Comparison of ENCODE assay signal across 17 mouse cellular contexts in genomic region chr11:109144236-109144635, GRCm38 (mm10). TPM values are rescaled to one million over a fixed set of nuclear protein-coding genes. Genes with fewer than 3 reads are reported as not detected.
DNase-seq lines count a peak whose midpoint lies in the region; ATAC-seq lines count a peak whose summit lies in the region.
"Had no signal": no experiment of that assay in that cellular context is flagged by ENCODE, and none has a peak within 500 bp of the region (broad histone marks: within the 10 kb centered on the region; RNA-seq: fewer than 3 reads in every experiment).

E030025P04Rik (minus strand) TSS chr11:109144369.

- 0 out of 2 replicates have a peak, but pooled peaks cover 3% of the 10 kb centered on the region for H3K27me3 ChIP-seq in heart, embryonic 12.5 days (replicated peaks)
- H3K27me3 ChIP-seq in neural tube, embryonic 15.5 days (replicated peaks): no peaks in the 10 kb centered on the region
- no peaks in the 10 kb centered on the region for H3K27me3 ChIP-seq in lung, embryonic 16.5 days (ENCODE audit: control insufficient read depth, insufficient read depth, low read depth, low read length)
- no peaks in the 10 kb centered on the region for H3K27me3 ChIP-seq in stomach, embryonic 16.5 days (ENCODE audit: control insufficient read depth, insufficient read depth, low read length)
- H3K27me3 ChIP-seq: hindbrain, embryonic 15.5 days; neural tube, embryonic 13.5 days had no signal

- H3K27ac ChIP-seq in heart, embryonic 12.5 days (ENCODE audit: poor library complexity, severe bottlenecking): no peak within 1 kb of the TSS
- peak within 1 kb of the TSS; percentile 14; the same call in 1 of the 2 replicates for H3K27ac ChIP-seq in neural tube, embryonic 15.5 days (replicated peaks)
- H3K27ac ChIP-seq in lung, embryonic 16.5 days (ENCODE audit: low read length): peak within 1 kb of the TSS; percentile 43
- no peak within 1 kb of the TSS for H3K27ac ChIP-seq in stomach, embryonic 16.5 days (ENCODE audit: low read length)
- H3K27ac ChIP-seq: hindbrain, embryonic 15.5 days; kidney, postnatal 0 days; neural tube, embryonic 13.5 days had no signal

- no peak within 1 kb of the TSS for H3K9ac ChIP-seq in heart, embryonic 12.5 days
- H3K9ac ChIP-seq in neural tube, embryonic 15.5 days (replicated peaks): no peak within 1 kb of the TSS
- H3K9ac ChIP-seq in lung, embryonic 16.5 days (ENCODE audit: low read length): no peak within 1 kb of the TSS
- H3K9ac ChIP-seq in stomach, embryonic 16.5 days (ENCODE audit: low read length): no peak within 1 kb of the TSS
- H3K9ac ChIP-seq: hindbrain, embryonic 15.5 days; neural tube, embryonic 13.5 days had no signal

- H3K4me2 ChIP-seq in heart, embryonic 12.5 days: no peak within 1 kb of the TSS
- H3K4me2 ChIP-seq in neural tube, embryonic 15.5 days: no peak within 1 kb of the TSS
- no peak within 1 kb of the TSS for H3K4me2 ChIP-seq in lung, embryonic 16.5 days (ENCODE audit: low read depth, low read length)
- H3K4me2 ChIP-seq in stomach, embryonic 16.5 days (ENCODE audit: low read depth, low read length): no peak within 1 kb of the TSS
- H3K4me2 ChIP-seq: hindbrain, embryonic 15.5 days; neural tube, embryonic 13.5 days had no signal

- H3K9me3 ChIP-seq in heart, embryonic 12.5 days (replicated peaks): no peaks in the 10 kb centered on the region
- no peaks in the 10 kb centered on the region for H3K9me3 ChIP-seq in neural tube, embryonic 15.5 days (replicated peaks)
- H3K9me3 ChIP-seq in lung, embryonic 16.5 days (ENCODE audit: control insufficient read depth, low read length): no peaks in the 10 kb centered on the region
- no peaks in the 10 kb centered on the region for H3K9me3 ChIP-seq in stomach, embryonic 16.5 days (replicated peaks; ENCODE audit: control insufficient read depth, low read length)
- H3K9me3 ChIP-seq: hindbrain, embryonic 15.5 days; neural tube, embryonic 13.5 days had no signal

- H3K4me3 ChIP-seq in heart, embryonic 12.5 days: no peak within 1 kb of the TSS
- no peak within 1 kb of the TSS for H3K4me3 ChIP-seq in neural tube, embryonic 15.5 days (replicated peaks)
- H3K4me3 ChIP-seq in lung, embryonic 16.5 days (ENCODE audit: low read length): no peak within 1 kb of the TSS
- no peak within 1 kb of the TSS for H3K4me3 ChIP-seq in stomach, embryonic 16.5 days (replicated peaks; ENCODE audit: low read length)
- H3K4me3 ChIP-seq: erythroblast, embryonic 14.5 days; hindbrain, embryonic 15.5 days; neural tube, embryonic 13.5 days had no signal

- WGBS in heart, embryonic 12.5 days: 63% methylated on average over 4 of the region's 4 CpGs
- WGBS in neural tube, embryonic 15.5 days: 66% methylated on average over 4 of the region's 4 CpGs
- 34% methylated on average over 4 of the region's 4 CpGs for WGBS in lung, embryonic 16.5 days
- WGBS in stomach, embryonic 16.5 days: 27% methylated on average over 4 of the region's 4 CpGs

- no peaks in the 10 kb centered on the region for H3K36me3 ChIP-seq in heart, embryonic 12.5 days
- H3K36me3 ChIP-seq in neural tube, embryonic 15.5 days: no peaks in the 10 kb centered on the region
- no peaks in the 10 kb centered on the region for H3K36me3 ChIP-seq in lung, embryonic 16.5 days (ENCODE audit: control insufficient read depth, insufficient read depth, low read length)
- H3K36me3 ChIP-seq in stomach, embryonic 16.5 days (ENCODE audit: control insufficient read depth, insufficient read depth, low read length): no peaks in the 10 kb centered on the region
- H3K36me3 ChIP-seq: hindbrain, embryonic 15.5 days; neural tube, embryonic 13.5 days had no signal

- ATAC-seq in heart, embryonic 12.5 days (ENCODE audit: insufficient number of reproducible peaks, low FRiP score): no peak
- ATAC-seq in neural tube, embryonic 15.5 days (ENCODE audit: low FRiP score): no peak
- ATAC-seq in lung, embryonic 16.5 days (ENCODE audit: low read depth): peak; percentile 93
- peak; percentile 77 for ATAC-seq in stomach, embryonic 16.5 days (ENCODE audit: insufficient read depth, low FRiP score)
- ATAC-seq: forebrain, embryonic 16.5 days; midbrain, embryonic 16.5 days had no signal

- DNase-seq in heart, adult 11 months: peak; percentile 85
- no peak for DNase-seq in neural tube, embryonic 10.5 days (ENCODE audit: extremely low spot score, low spot score)
- DNase-seq in layer of hippocampus, adult 9-10 months (ENCODE audit: low spot score): no peak
- DNase-seq: cerebellum, adult 11-12 months; heart, postnatal 10 days; thymus, adult 18-20 months had no signal

- no peaks in the 10 kb centered on the region for H3K4me1 ChIP-seq in heart, embryonic 12.5 days (replicated peaks)
- H3K4me1 ChIP-seq in neural tube, embryonic 15.5 days: peaks cover 15% of the 10 kb centered on the region
- H3K4me1 ChIP-seq in lung, embryonic 16.5 days (replicated peaks; ENCODE audit: control insufficient read depth, insufficient read depth, low read length): peaks cover 13% of the 10 kb centered on the region
- H3K4me1 ChIP-seq in stomach, embryonic 16.5 days (ENCODE audit: control insufficient read depth, insufficient read depth, low read length): no peaks in the 10 kb centered on the region

RNA-seq across cellular contexts. Expression of gene E030025P04Rik, which starts in this region (rescaled TPM):
- polyA plus RNA-seq in heart, embryonic 12.5 days (2016; fragmentation: Nextera tagmentation; extraction: Ambion mirVana): not detected in 2 replicates
- not detected in 2 replicates for polyA plus RNA-seq in neural tube, embryonic 15.5 days (2015; fragmentation: Nextera tagmentation; extraction: Ambion mirVana)
- 0.19 and 0.20 TPM in 2 replicates for polyA plus RNA-seq in lung, embryonic 16.5 days (2015; fragmentation: Nextera tagmentation; extraction: Ambion mirVana)
- not detected in 2 replicates for polyA plus RNA-seq in stomach, embryonic 16.5 days (2015; fragmentation: Nextera tagmentation; extraction: Ambion mirVana)
- polyA plus RNA-seq: erythroblast, embryonic 14.5 days; forebrain, embryonic 16.5 days; gonadal fat pad, adult 2 months; hindbrain, embryonic 15.5 days; kidney, postnatal 0 days; midbrain, embryonic 16.5 days; neural tube, embryonic 13.5 days had no signal

Comparison
In these comparisons a context has a peak if more than half of its experiments do, and no peak if none do; other contexts are left out.
1. Peak in ATAC-seq and H3K27ac ChIP-seq in lung, embryonic 16.5 days; RNA of the gene not detected or under 1 TPM.
2. Peak in ATAC-seq in stomach, embryonic 16.5 days; RNA of the gene not detected or under 1 TPM.